Mouse (Mus musculus): ENCODE results near the gene Slc12a3.

- TF ChIP-seq CTCF (IDR thresholded peaks at IDR 0.05 in 2 of 3, conservative IDR thresholded peaks at IDR 0.05 in 1 of 3; ENCODE audit: control insufficient read depth in 1 of 3, insufficient read depth in 1 of 3, low read depth in 2 of 3, low read length in 3 of 3, poor library complexity in 1 of 3, severe bottlenecking in 1 of 3) (no peak), POLR2AphosphoS5 (IDR thresholded peaks at IDR 0.05; ENCODE audit: borderline replicate concordance, low read depth, low read length) (no peak), POLR2AphosphoS2 (IDR thresholded peaks at IDR 0.05; ENCODE audit: low read length) (no peak)
Measured at GRCm38 (mm10) chr8:94295687-94296086, 33.3 kb upstream of the Slc12a3 start.
